Mouse (Mus musculus) heart, postnatal 10 days (tissue): Measurements from ENCODE around the gene C130050O18Rik. TPM values are rescaled to one million over a fixed set of nuclear protein-coding genes. Genes with fewer than 3 reads are reported as not detected.

Experiments used
- DNase-seq, 2 experiments: peaks; one replicate each; pipeline ENCODE4 v3.0.0; 2021
- intact Hi-C: fragments of 180-260 bp; cut with DNase I; formaldehyde crosslinking; loops from one replicate; pipeline ENCODE4 v1.15.1; 2025
- total RNA-seq, 2 experiments: library from RNA; stranded (reverse); gene quantifications; 2 replicates each; pipeline ENCODE4 v1.2.3; 2021

C130050O18Rik gene
- total RNA-seq, 2 experiments from 2014 or later = 0.74 to 0.93 TPM

DNA sequence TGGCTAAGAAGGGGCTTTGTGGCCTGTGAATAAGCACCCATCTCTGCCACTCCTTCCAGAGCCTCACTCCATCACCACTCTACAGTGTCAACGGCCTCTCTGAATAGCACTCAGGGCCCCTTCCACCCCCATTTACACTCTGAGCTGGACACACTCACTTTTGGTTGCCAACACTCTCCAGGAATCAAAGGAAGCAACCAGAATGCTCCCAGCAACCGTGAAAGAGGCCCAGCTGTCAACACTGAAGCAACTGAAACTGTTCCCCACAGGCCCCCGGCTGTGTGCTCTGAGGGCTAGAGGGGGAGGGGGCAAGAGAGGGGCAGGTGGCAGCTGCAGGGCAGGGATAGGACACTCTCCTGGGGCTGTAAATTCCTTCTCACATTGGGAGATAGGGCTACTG lies 13.6 kb downstream of the C130050O18Rik start:
- intact Hi-C loops = no loop called here
- no peak for DNase-seq

DNA sequence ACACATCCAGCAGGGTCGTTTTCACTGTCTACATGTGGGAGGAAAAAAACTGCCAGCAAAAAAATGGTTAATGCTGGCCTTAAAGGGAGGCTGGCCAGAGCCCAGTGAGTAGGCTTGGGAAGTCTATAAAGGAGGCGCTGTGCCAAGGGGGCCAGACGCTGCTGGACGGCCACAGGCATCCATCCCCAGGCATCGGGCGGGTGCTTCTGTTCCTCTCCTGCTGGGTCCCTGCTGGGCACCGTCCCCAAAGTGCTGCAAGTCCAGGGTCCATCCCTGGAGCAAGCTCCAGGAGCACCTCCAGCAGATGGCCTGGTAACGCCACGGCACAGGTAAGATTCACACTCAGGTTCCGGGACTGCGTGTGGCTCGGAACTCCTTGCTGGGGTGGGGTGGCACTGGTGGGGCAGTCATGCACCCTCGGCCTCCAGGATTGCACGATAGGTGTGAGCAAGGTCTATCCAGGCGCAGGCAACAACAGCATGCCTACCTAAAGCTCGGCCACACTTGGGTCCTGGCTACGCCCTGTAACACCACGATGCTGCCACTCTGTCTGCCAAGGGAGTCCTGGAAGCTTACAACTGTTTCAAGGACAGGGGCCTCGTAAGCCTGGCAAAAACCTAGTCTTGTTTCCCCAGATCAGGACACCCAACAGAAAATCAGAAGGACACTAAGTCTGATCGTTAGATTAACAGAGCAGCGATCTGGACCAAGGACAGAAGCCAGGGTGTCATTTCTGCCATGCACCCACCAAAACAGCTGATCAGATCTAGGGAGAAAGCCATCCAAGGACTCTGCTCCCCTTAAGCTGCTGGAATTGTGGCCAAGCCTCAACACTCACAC lies 18.2 kb downstream of the C130050O18Rik start, which contains the start of gene Gper1:
Gene Gper1 (plus strand): TSS at position 126 of the 840 bp plus-strand sequence.
- DNase-seq = peak; percentile 64 to 70
- intact Hi-C loops = no loop called here

DNA sequence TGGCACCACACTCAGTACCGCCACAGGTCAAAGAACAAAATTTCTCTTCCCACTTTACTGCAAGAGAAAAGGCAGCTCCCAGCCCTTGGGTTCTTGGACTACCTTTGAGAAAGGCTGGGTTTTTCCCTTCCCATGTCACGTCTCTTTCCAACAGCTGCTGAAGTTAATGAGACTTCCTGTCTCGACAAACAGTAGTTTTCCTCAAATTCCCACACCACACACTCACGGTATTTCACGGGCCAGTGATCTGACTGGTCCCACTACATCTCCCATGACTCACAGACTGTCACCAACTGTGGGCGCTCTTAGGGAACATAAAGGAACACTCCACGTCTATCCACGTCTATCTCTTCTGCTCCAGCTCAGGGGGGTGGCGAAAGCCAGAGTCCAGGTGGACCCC lies 20.1 kb downstream of the C130050O18Rik start:
- intact Hi-C loops = no loop called here
- DNase-seq = no peak

DNA sequence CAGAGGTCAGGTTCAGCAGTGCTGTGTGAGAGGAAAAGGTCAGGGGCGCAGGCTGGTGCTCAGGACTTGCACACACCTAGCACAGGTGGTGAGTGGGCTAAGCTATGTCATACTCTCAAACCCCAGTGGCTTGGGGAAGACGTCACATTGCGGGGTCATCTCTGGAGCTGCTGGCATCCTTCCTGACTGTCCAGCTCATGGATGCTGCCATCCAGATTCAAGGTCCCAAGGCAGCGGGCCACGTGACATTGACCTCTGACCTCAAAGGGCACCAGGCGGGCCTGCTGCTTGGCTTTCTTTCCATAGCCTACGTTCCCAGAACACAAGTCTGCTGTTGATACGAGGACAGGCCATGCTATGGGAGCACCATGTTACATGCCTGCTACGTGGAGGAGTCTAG lies 21.9 kb downstream of the C130050O18Rik start:
- DNase-seq = no peak
- intact Hi-C loops = no loop called here

DNA sequence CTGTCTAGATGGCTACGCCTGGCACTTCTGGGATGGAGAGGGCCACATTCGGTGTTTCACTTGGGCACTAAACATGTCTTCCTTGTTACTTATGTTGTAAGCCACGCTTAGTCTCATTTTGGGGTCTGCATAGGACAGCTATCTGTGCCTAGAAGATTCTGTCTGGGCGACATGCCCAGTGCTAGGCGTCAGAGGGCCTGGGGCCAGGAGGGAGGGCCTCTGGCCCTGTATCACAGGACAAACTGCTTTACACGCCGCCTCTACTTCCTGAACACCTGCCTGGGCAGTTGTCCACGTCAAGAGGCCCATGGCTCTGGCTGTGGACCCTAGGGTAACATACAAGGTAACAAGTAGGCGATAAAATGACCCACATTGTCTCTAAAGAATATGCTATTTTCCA lies 22.9 kb downstream of the C130050O18Rik start:
- peak; percentile 59 to 77 for DNase-seq

DNA sequence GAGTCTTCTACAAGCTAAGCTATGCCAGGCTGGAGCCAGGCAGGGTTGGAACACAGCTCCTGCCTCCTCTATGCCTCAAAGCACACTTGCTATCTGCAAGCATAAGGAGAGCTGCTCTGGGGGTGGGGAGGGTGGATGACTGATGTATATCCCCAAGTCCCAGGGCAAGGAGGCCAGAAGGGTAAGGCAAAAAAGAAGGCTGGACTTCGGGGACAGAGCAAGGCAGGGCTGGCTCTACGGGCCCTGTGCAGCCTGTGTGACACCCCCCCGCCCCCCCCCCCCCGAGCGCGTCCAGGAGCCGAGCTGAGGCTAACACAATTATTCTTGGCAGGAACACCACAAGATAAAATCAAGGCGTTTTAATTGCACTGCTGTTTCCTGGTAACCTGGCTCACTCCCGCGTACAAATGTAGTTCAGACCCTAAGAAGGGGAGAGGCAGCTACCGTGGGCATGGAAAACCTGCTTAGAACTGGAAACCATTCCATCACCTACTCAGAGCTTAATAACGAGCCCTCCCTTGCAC lies 24.8 kb downstream of the C130050O18Rik start:
- no peak for DNase-seq
- intact Hi-C loops = no loop called here

More for the DNA sequence above, 22.9 kb downstream of the C130050O18Rik start:
- intact Hi-C loops = no loop called here

DNA sequence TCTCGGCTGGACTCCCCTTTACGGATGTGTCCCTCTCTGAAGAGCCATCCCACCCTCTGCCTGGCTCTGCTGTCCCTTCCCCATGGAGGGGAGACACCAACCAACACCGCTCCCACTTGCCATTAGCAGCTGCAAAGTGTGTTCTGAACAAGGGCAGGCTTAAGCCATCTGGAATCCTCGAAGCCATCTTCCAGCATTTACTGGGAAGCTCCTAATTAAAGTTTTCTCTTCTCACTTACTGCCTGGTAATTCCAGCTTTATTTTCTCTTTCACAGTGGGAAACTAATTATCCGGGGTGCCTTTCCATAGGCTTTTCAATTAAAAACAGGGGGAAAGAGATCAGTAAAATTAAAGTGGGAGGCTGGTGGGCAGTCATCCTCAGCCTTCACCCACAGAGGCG lies 27.3 kb downstream of the C130050O18Rik start:
- intact Hi-C loops = no loop called here

DNA sequence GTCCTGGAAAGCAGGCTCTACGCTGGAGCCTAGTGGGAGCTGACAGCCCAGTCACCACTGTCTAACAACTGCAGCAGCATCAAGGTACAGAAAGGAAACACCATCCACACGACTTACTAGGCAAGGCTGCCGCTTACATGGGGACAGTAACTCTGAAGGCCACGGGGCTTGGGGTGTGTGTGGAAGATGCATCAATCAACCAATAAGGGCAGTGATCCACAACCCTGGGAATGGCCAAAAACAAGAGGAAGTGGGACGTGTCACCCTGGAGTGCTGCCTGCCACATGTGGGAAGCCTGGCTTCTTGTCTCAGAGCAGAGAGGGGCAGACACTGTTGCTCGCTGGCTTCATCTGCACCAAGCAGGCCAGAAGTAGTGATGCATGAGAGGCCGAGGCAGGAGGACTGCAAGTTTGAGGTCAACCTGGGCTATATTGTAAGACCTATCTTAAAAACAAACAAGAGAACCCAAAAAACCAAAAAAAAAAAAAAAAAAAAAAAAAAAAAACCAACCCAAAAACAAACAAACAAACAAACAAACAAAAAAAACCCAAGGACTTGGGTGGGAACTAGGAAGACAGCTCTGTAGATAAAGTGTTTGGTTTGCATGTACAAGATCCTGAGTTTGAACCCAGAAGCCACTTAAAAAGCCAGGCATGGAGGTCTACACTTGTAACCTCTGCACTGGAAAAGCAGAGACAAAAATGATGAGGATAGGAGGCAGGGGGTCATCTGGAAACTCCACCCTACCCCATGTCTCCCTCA lies 27.8 kb downstream of the C130050O18Rik start:
- no peak for DNase-seq

More for the DNA sequence above, 27.3 kb downstream of the C130050O18Rik start:
- DNase-seq = no peak

DNA sequence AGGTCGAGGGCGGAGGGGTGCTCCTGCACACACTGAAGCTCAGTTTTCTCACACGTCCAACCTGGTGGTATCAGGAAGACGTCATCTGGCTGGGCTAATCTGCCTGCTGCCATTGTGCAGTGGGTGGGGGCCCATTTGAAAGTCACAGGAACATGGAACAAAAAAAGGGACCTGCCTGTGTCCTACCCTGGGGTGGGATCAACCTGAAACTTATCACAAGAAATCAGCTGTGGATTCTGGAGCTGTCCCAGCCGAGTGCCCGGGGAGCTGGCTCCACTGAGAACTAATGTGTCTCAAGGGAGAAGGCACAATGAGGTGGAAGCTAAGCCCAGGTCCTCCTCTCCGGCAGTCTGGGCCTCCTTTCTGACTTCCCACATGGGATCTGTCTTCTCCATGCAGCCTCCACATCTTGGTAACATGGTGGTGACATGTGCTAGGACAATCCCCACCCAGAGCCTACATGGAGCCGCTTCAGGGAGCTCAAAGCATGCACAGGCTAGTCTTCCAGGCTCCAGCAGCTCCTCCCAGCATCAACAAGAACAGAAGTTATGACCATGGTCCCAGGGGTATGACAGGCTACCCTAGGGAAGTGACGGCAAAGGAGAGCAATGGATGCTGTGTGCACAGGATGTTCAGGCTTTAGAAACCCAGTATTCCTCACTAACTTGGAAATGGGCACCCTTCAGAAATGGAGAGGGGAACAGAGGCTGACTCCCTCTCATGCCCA lies 28.9 kb downstream of the C130050O18Rik start:
- DNase-seq = no peak
- intact Hi-C loops = no loop called here

More for the DNA sequence above, 27.8 kb downstream of the C130050O18Rik start:
- intact Hi-C loops = no loop called here

DNA sequence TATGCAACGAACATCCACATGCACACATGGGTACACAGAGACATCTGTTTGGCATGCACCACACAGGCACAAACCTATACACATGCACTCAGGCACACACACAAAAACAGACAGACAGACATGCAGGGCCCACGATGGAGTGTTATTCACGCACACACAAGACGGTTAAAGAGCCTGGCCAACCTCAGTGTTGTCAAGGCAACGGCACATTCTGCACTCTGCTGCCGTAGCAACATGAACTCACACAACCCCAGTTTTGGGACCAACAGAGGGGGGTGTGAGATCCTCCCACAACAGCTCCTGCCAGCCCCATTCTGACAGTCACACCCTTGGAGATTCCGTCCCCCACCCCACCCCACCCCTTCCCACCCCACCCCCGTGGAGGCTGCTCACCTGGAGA lies 29.9 kb downstream of the C130050O18Rik start:
- DNase-seq = no peak
- intact Hi-C loops = no loop called here

DNA sequence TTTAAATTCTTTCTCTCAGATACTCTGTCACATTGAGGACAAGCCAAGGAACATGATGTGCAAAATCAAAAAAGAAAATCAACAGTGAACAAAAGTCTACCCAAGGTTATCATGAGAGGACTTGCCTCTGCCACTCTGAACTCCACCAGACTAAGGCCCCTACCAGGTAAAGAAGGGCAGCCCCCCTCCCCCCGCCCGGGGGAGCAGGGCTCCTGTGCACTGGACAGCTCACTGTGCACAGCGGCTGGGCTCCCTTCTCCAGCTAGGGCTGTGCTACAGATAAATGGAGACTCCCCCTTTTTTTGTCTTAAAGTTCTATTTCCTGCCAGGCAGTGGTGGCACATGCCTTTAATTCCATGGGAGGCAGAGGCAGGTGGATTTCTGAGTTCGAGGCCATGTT lies 32.7 kb downstream of the C130050O18Rik start:
- no peak for DNase-seq
- intact Hi-C loops = no loop called here

DNA sequence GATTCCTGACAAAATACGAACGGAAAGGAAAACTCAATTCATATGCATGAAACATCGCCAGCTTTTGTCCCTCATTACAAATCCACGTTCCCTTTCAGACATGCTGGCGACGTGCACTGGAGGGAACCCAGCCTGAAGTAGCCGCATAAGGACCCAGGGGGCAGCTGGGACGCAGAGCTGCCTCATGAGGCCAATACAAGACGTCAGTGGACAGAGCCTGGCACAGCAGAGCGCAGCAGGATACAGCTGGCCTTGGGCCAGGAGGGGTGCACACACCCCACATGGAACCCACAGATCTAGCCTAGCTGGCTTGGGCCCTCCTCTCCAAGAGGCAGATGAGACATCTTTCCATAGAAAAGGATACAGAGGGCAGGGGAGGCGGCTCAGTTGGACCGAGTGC lies 33.4 kb downstream of the C130050O18Rik start:
- no peak for DNase-seq
- intact Hi-C loops = no loop called here

DNA sequence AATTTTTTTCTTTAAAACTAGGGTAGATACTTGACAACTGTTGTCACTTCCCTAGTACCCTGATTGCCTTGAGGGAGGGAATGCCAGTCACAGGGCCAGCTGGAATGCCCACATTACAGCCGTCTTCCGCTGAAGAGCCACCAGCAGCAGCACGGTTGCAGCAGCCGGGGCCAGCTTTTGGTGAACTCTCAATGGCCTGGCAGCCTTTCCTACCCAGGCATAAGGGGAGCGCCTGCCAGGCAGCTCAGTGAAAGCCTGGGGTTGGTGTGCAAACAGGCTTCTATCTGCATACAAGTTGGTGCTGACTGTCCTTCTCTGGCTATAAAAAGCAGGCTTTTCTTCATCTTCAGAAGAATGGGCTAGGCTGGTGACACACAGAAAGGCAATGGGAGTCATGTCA lies 35.4 kb downstream of the C130050O18Rik start:
- peak; percentile 62 to 67 for DNase-seq
- intact Hi-C loops = no loop called here

DNA sequence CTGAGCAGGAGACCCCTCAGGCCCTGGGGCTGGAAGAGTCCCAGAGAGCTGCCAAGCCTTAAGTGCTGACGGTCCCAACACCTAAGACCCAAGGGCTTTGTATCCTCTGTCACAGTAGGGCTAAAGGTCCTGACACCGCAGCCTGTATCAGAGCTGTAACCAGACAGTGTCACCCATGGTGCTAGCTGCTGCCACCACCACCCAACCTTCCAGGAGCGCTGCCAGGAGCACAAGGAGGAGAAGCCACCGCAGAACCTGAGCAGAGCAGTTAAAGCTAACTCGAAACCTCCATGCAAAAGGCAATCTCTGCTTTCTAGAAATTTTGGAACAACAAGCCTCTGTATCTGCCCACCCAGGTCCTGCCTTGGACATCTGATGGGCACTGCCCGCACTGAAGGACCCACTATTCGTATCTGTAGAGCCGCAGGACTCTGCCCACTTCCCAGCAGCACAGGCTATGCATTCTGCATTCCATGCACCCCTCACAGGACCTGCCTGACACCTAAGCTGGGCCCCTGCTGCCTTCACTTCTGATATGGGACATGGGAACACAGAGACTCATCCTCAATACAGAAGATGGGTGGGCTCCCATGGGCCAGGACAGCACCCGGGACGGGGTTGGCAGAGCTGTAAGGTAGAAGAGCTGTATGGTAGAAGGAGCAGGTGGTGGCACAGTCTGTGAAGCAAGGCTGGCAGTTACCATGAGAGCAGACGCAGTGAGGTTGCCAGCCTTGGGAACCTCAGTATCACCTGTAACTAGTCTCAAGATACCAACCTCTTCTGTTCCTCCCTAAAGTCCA lies 36.0 kb downstream of the C130050O18Rik start:
- intact Hi-C loops = no loop called here

DNA sequence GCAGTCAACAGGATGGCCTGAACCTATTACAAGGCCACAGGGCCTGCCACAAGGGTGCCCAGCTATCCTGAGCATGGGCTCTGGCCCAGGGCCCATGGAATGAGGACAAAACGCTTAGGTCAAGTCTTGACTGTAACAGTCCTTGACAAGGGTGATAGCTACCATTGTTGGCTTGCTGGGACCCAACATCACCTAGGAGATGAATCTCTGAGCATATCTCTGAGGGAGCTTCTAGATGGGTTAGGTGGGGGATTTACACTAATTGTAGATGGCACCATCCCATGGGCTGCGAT lies 36.6 kb downstream of the C130050O18Rik start:
- intact Hi-C loops = no loop called here
- no peak for DNase-seq

More for the DNA sequence above, 36.0 kb downstream of the C130050O18Rik start:
- DNase-seq = no peak

DNA sequence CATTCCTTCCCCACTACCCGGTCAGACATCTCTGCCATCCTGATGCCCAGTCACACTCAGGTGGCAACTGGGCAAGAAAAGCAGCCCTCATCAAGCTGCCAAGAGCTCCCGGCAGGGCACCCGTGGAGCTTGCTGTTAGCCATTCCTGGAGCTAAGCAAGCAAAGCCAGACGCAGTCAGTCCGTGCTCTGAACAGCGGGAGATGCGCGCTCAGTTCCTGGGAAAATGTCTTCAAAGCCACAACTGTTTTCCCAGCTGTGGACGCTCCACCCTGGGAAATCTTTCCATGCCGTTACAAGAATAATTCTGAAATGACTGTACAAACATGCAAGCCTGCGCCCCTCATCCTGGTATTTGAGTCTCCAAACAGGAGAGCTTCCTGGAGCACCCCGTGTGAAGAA lies 37.3 kb downstream of the C130050O18Rik start:
- DNase-seq = no peak
- intact Hi-C loops = no loop called here

DNA sequence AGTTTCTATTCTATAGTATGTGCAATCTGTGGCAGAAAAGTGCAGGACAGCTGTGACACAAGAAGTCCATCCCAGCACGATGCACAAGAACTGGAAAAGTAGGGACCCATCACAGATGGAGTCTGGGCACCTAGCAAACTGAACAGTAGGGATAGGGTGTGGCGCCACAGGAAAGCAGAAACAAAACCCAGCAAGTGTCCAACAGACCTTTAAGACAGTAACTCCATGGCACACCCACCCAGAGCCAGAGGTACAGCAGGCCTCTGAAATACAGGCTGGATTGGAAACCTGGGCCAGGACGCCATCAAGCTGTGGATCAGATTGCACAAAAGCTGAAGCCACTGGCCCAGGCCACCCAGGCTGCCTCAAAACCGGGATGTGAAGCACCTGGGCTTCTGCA lies 37.9 kb downstream of the C130050O18Rik start:
- intact Hi-C loops = no loop called here
- no peak for DNase-seq

DNA sequence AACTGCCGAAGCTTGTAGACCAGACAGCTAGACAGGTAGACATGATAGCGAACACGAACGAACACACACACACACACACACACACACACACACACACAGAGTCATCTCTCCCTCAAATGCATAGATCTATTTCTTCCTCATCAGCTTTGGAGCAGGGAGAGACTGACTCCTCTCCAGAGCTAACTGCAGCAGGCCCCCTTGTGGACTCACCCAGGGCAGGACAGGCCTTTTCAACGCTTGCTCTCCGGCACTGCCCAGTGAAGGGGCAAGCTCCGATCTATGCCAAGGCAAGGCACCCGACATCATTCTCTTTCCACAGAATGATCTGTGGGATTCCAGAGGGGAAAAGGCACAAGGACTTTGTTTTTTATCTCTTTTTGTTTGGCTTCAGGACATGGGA lies 40.2 kb downstream of the C130050O18Rik start:
- intact Hi-C loops = no loop called here
- no peak for DNase-seq

DNA sequence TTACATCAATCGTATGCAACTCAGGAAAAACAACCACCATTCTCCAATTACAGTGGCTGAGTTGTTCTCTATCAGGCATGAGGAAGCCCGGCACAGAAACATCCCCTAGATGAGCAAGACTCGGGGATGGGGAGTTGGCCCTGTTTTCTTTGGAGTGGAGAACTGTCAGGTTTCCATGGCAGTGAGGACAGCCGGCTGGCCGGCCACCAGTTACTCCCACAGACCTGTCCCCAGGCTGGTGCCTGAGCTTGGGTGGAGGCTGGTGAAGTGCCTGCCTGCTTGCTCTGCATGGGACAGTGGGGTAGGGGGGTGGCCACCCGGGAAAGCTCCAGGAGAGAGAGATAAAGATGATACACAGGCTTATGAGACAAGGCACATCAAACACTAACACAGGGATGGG lies 42.9 kb downstream of the C130050O18Rik start:
- intact Hi-C loops = no loop called here
- no peak for DNase-seq

DNA sequence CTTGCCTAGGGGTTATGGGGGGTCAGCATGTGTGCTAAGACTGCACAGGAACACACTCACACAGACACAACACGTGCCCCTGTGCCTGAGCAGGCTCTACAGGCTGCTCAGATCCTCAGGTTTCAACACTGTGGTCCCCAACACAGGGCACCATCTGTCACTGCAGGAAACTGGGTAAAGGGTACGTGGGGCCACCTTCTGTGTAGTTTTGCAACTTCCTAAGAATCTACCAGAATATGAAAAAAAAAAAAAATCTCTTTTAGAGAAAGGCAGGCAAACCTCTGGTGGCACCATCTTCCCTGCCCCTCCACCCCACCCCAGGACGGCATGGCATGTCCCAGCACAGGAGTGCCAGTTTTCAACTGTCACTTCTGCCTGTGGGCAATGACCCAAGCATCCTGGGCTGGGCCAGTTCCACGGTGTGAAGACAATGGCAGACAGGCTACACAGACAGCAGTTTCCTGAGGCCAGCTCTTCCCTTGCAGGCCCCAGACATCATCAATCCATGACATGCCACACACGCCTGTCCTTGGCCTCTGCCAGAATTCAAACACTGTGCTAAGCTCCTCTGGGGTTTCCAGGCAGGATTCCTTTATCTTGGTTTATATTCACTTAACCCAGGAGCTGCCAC lies 44.2 kb downstream of the C130050O18Rik start:
- DNase-seq = peak; percentile 50 to 58
- intact Hi-C loops = no loop called here
